Mouse (Mus musculus) ES-E14 (cell line): Measurements from ENCODE around the gene Isl1.

Source experiments
- CHD2 ChIP-seq: IDR thresholded peaks from 2 replicates; pipeline ENCODE4 v1.6.1; 2014; ENCODE audit warnings: mild to moderate bottlenecking, low read depth, low read length, inconsistent platforms
- MAFK ChIP-seq: IDR thresholded peaks from 2 replicates; pipeline ENCODE4 v1.6.1; 2014; ENCODE audit warnings: mild to moderate bottlenecking, low read depth, low read length, inconsistent platforms; ENCODE audit not compliant: insufficient read depth
- ZC3H11A ChIP-seq: IDR thresholded peaks from 2 replicates; pipeline ENCODE4 v1.6.1; 2012; ENCODE audit warnings: low read depth, mild to moderate bottlenecking, inconsistent platforms, low read length, borderline replicate concordance
- ZNF384 ChIP-seq: IDR thresholded peaks from 2 replicates; pipeline ENCODE4 v1.6.1; 2012; ENCODE audit warnings: low read depth, low read length, inconsistent platforms

DNA sequence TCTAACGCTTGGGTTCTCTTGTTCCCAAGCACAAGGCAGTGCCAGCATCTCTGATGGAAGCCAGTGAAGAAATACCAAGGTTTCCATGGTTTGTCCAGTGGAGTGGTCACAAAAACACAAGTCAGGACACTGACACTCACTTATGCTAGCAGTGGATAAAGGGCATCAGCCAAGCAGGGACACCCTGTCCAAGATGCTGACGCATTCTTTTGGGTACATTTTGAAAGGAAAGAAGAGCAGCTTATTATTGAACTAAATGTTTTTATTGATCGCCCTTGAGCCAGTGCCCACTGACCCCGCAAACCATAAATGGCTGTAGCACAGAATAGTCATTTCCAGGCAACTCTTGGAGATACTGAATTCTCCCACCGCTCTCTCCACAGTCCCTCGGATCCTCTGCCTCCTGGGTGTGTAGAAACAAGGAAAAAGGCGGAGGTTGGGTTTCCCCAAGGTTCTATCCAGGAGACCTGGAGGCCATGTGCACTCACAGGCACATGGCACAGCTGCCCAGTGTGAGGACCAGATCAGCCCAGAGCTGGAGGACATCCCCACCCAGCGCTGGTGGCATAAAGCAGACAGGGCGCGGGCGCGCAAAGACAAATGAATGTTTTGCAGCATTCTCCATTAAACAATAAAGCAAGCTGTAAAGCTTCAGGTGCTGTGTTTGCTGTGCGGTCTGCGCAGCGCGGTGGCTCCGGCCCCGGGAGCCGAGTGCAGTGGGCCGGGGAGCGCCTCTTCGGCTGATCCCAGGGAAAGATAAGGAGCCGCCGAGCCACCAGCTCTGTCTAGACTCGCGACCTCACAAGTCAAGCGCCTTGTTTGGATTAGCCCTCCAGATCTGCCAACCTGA lies 16.0 kb downstream of the Isl1 start:
- TF ChIP-seq ZC3H11A, result no peak
- no peak for TF ChIP-seq MAFK
- no peak for TF ChIP-seq CHD2
- TF ChIP-seq ZNF384, result no peak
